Mouse (Mus musculus) naive thymus-derived CD4-positive, alpha-beta T cell, adult 5 months (primary cell): Measurements from ENCODE around the gene Fam168a. TPM values are rescaled to one million over a fixed set of nuclear protein-coding genes. Genes with fewer than 3 reads are reported as not detected.

Experiments used
- polyA plus RNA-seq: library from polyadenylated mRNA; unstranded; fragments of 100-300 nt; shearing (Covaris generic); gene quantifications from one replicate; pipeline ENCODE4 v1.2.1, GENCODE M21; 2017

Fam168a gene
- polyA plus RNA-seq, result 23.0 TPM

GRCm38 (mm10) chr7:100706143-100706841 is at the start of gene Fam168a:
Gene Fam168a, plus strand, starts transcription at chr7:100706635.

GRCm38 (mm10) chr7:100662231-100662630 is 44.2 kb upstream of the Fam168a start, which contains the start of gene Plekhb1:
Gene Plekhb1, minus strand, starts transcription at chr7:100662414.

GRCm38 (mm10) chr7:100862828-100863638 is 156.6 kb downstream of the Fam168a start, which contains the start of gene Relt:
Gene Relt, minus strand, starts transcription at chr7:100863446.

Other genes starting within 250 kb of the Fam168a start
- gene Ucp3, start 233.6 kb upstream of the Fam168a start, polyA plus RNA-seq, result not detected
- gene Ucp2, start 213.3 kb upstream of the Fam168a start, polyA plus RNA-seq, result 678 TPM
- gene Dnajb13, start 191.7 kb upstream of the Fam168a start, polyA plus RNA-seq, result 2.4 TPM
- gene Coa4, start 169.6 kb upstream of the Fam168a start, polyA plus RNA-seq, result 3.1 TPM
- 77.5 TPM for gene Rab6a, start 99.2 kb upstream of the Fam168a start, polyA plus RNA-seq
- gene Mrpl48, start 98.3 kb upstream of the Fam168a start, polyA plus RNA-seq, result 37.4 TPM
- 0.20 TPM for gene Plekhb1, start 44.2 kb upstream of the Fam168a start, polyA plus RNA-seq
- gene Relt, start 156.8 kb downstream of the Fam168a start, polyA plus RNA-seq, result 20.2 TPM
- gene Arhgef17, start 225.5 kb downstream of the Fam168a start, polyA plus RNA-seq, result not detected